Mouse (Mus musculus) frontal cortex, adult (tissue): ENCODE measurements around the gene Egfl6.

Experiments
- ATAC-seq: cut with Nextera tagmentation; 2 replicates; pipeline ENCODE4 v1.9.2; 2017; ENCODE audit warnings: mild to moderate bottlenecking, moderate library complexity, mixed read lengths; ENCODE audit not compliant: low TSS enrichment

The Egfl6 gene

GRCm38 (mm10) chrX:166584947-166585824, at the start of gene Egfl6:
Egfl6 (minus strand) TSS chrX:166585720.
- ATAC-seq: 0 out of 2 replicates have a peak, but pooled peaks have one; percentile 31

GRCm38 (mm10) chrX:166626866-166627570, 41.5 kb upstream of the Egfl6 start:
- ATAC-seq: no peak

- no peak for ATAC-seq
Observed at GRCm38 (mm10) chrX:166626174-166626573, 40.7 kb upstream of the Egfl6 start.

- no peak for ATAC-seq
Observed at GRCm38 (mm10) chrX:166623176-166623575, 37.7 kb upstream of the Egfl6 start.

- peak; percentile 97 for ATAC-seq
Observed at GRCm38 (mm10) chrX:166621560-166622301, 36.2 kb upstream of the Egfl6 start.

- ATAC-seq: no peak
Observed at GRCm38 (mm10) chrX:166620900-166621299, 35.4 kb upstream of the Egfl6 start.

- ATAC-seq: no peak
Observed at GRCm38 (mm10) chrX:166619084-166619483, 33.6 kb upstream of the Egfl6 start.

- no peak for ATAC-seq
Observed at GRCm38 (mm10) chrX:166615191-166615590, 29.7 kb upstream of the Egfl6 start.

- ATAC-seq: no peak
Observed at GRCm38 (mm10) chrX:166576111-166576510, 9.4 kb downstream of the Egfl6 start.

- ATAC-seq: no peak
Observed at GRCm38 (mm10) chrX:166565983-166566382, 19.5 kb downstream of the Egfl6 start.

GRCm38 (mm10) chrX:166565401-166565800, 20.1 kb downstream of the Egfl6 start:
- no peak for ATAC-seq

- ATAC-seq: no peak
Observed at GRCm38 (mm10) chrX:166564900-166565299, 20.6 kb downstream of the Egfl6 start.

- ATAC-seq: no peak
Observed at GRCm38 (mm10) chrX:166559333-166559732, 26.2 kb downstream of the Egfl6 start.

GRCm38 (mm10) chrX:166552355-166552754, 33.2 kb downstream of the Egfl6 start:
- no peak for ATAC-seq

- ATAC-seq: no peak
Observed at GRCm38 (mm10) chrX:166546495-166546894, 39.0 kb downstream of the Egfl6 start.

GRCm38 (mm10) chrX:166535138-166535537, 50.4 kb downstream of the Egfl6 start:
- no peak for ATAC-seq

- no peak for ATAC-seq
Observed at GRCm38 (mm10) chrX:166533432-166533831, 52.1 kb downstream of the Egfl6 start.

GRCm38 (mm10) chrX:166531671-166532070, 53.8 kb downstream of the Egfl6 start:
- no peak for ATAC-seq

GRCm38 (mm10) chrX:166528126-166528525, 57.4 kb downstream of the Egfl6 start:
- ATAC-seq: no peak

GRCm38 (mm10) chrX:166525637-166526315, 59.7 kb downstream of the Egfl6 start:
- ATAC-seq: no peak

- ATAC-seq: no peak
Observed at GRCm38 (mm10) chrX:166520782-166521181, 64.7 kb downstream of the Egfl6 start.

GRCm38 (mm10) chrX:166518345-166518744, 67.2 kb downstream of the Egfl6 start, which contains the start of gene Tceanc:
Tceanc (minus strand) TSS chrX:166518567.
- ATAC-seq: no peak
